Mouse (Mus musculus): ENCODE data around the gene Zfp319. TPM values are rescaled to one million over a fixed set of nuclear protein-coding genes. Genes with fewer than 3 reads are reported as not detected.
"Not testable (repeated sequence)": the region's sequence is repeated elsewhere in the genome, so short reads cannot be mapped to it uniquely, and the experiment has no call there.

Zfp319 gene
- polyA plus RNA-seq (2012; rRNA removed): 3.9 and 4.0 TPM in 2 replicates

GRCm38 (mm10) chr8:95331720-95332436 lies at the start of gene Zfp319, which contains the start of gene Usb1:
Gene Zfp319, minus strand, starts transcription at chr8:95331950.
Gene Usb1, plus strand, starts transcription at chr8:95332284.
- Histone ChIP-seq H3K4me1 (ENCODE audit: control insufficient read depth, insufficient read depth, low read length) (peaks cover 3% of the 10 kb centered on the region; the same call in 1 of the 2 replicates), H3K36me3 (ENCODE audit: control insufficient read depth, insufficient read depth, low read length) (no peaks in the 10 kb centered on the region; the same call in 1 of the 2 replicates), H3K27ac (ENCODE audit: control insufficient read depth, insufficient read depth, low read depth, low read length) (peak within 1 kb of the TSS; percentile 90), H3K4me3 (ENCODE audit: control insufficient read depth, low read depth, low read length) (peak within 1 kb of the TSS; percentile 93), H3K27me3 (ENCODE audit: control insufficient read depth, insufficient read depth, low read length) (no peaks in the 10 kb centered on the region)
- TF ChIP-seq POLR2A (IDR thresholded peaks at IDR 0.05; ENCODE audit: control insufficient read depth, low read depth, low read length): peak; percentile 75
- peak; percentile 44; the same call in 1 of the 2 replicates for TF ChIP-seq CTCF (IDR thresholded peaks at IDR 0.05; ENCODE audit: control insufficient read depth, insufficient read depth, insufficient replicate concordance, low read depth, low read length)

- TF ChIP-seq POLR2A (IDR thresholded peaks at IDR 0.05; ENCODE audit: control insufficient read depth, low read depth, low read length) (no peak), CTCF (IDR thresholded peaks at IDR 0.05; ENCODE audit: control insufficient read depth, insufficient read depth, insufficient replicate concordance, low read depth, low read length) (no peak)
- H3K27ac ChIP-seq (ENCODE audit: control insufficient read depth, insufficient read depth, low read depth, low read length): no peak overlapping the region
Observed at GRCm38 (mm10) chr8:95380953-95381352, 49.2 kb upstream of the Zfp319 start.

GRCm38 (mm10) chr8:95378928-95379327 lies 47.2 kb upstream of the Zfp319 start:
- H3K27ac ChIP-seq (ENCODE audit: control insufficient read depth, insufficient read depth, low read depth, low read length): not testable (repeated sequence)

More at GRCm38 (mm10) chr8:95380953-95381352, 49.2 kb upstream of the Zfp319 start:
- H3K36me3 ChIP-seq (ENCODE audit: control insufficient read depth, insufficient read depth, low read length): no peaks in the 10 kb centered on the region
- no peak overlapping the region for H3K4me3 ChIP-seq (ENCODE audit: control insufficient read depth, low read depth, low read length)
- no peaks in the 10 kb centered on the region for H3K27me3 ChIP-seq (ENCODE audit: control insufficient read depth, insufficient read depth, low read length)
- no peaks in the 10 kb centered on the region for H3K4me1 ChIP-seq (ENCODE audit: control insufficient read depth, insufficient read depth, low read length)

GRCm38 (mm10) chr8:95377863-95378291 lies 46.1 kb upstream of the Zfp319 start:
- no peaks in the 10 kb centered on the region for H3K36me3 ChIP-seq (ENCODE audit: control insufficient read depth, insufficient read depth, low read length)
- H3K27me3 ChIP-seq (ENCODE audit: control insufficient read depth, insufficient read depth, low read length): no peaks in the 10 kb centered on the region
- no peaks in the 10 kb centered on the region for H3K4me1 ChIP-seq (ENCODE audit: control insufficient read depth, insufficient read depth, low read length)
- no peak for TF ChIP-seq CTCF (IDR thresholded peaks at IDR 0.05; ENCODE audit: control insufficient read depth, insufficient read depth, insufficient replicate concordance, low read depth, low read length)
- no peak for TF ChIP-seq POLR2A (IDR thresholded peaks at IDR 0.05; ENCODE audit: control insufficient read depth, low read depth, low read length)
- no peak overlapping the region for H3K4me3 ChIP-seq (ENCODE audit: control insufficient read depth, low read depth, low read length)
- no peak overlapping the region for H3K27ac ChIP-seq (ENCODE audit: control insufficient read depth, insufficient read depth, low read depth, low read length)

More at GRCm38 (mm10) chr8:95378928-95379327, 47.2 kb upstream of the Zfp319 start:
- not testable (repeated sequence) for H3K4me1 ChIP-seq (ENCODE audit: control insufficient read depth, insufficient read depth, low read length); H3K4me3 ChIP-seq (ENCODE audit: control insufficient read depth, low read depth, low read length); H3K36me3 ChIP-seq (ENCODE audit: control insufficient read depth, insufficient read depth, low read length); H3K27me3 ChIP-seq (ENCODE audit: control insufficient read depth, insufficient read depth, low read length)

GRCm38 (mm10) chr8:95377101-95377500 lies 45.4 kb upstream of the Zfp319 start:
- no peaks in the 10 kb centered on the region for H3K4me1 ChIP-seq (ENCODE audit: control insufficient read depth, insufficient read depth, low read length)
- H3K27ac ChIP-seq (ENCODE audit: control insufficient read depth, insufficient read depth, low read depth, low read length): no peak overlapping the region
- TF ChIP-seq POLR2A (IDR thresholded peaks at IDR 0.05; ENCODE audit: control insufficient read depth, low read depth, low read length) (no peak), CTCF (IDR thresholded peaks at IDR 0.05; ENCODE audit: control insufficient read depth, insufficient read depth, insufficient replicate concordance, low read depth, low read length) (no peak)
- H3K27me3 ChIP-seq (ENCODE audit: control insufficient read depth, insufficient read depth, low read length): no peaks in the 10 kb centered on the region
- no peak overlapping the region for H3K4me3 ChIP-seq (ENCODE audit: control insufficient read depth, low read depth, low read length)
- H3K36me3 ChIP-seq (ENCODE audit: control insufficient read depth, insufficient read depth, low read length): no peaks in the 10 kb centered on the region

GRCm38 (mm10) chr8:95376309-95376999 lies 44.7 kb upstream of the Zfp319 start:
- Histone ChIP-seq H3K4me1 (ENCODE audit: control insufficient read depth, insufficient read depth, low read length) (no peaks in the 10 kb centered on the region), H3K27me3 (ENCODE audit: control insufficient read depth, insufficient read depth, low read length) (no peaks in the 10 kb centered on the region), H3K36me3 (ENCODE audit: control insufficient read depth, insufficient read depth, low read length) (no peaks in the 10 kb centered on the region), H3K27ac (ENCODE audit: control insufficient read depth, insufficient read depth, low read depth, low read length) (no peak overlapping the region), H3K4me3 (ENCODE audit: control insufficient read depth, low read depth, low read length) (no peak overlapping the region)
- no peak for TF ChIP-seq CTCF (IDR thresholded peaks at IDR 0.05; ENCODE audit: control insufficient read depth, insufficient read depth, insufficient replicate concordance, low read depth, low read length)
- TF ChIP-seq POLR2A (IDR thresholded peaks at IDR 0.05; ENCODE audit: control insufficient read depth, low read depth, low read length): no peak

- no peak overlapping the region for H3K27ac ChIP-seq (ENCODE audit: control insufficient read depth, insufficient read depth, low read depth, low read length)
- TF ChIP-seq CTCF (IDR thresholded peaks at IDR 0.05; ENCODE audit: control insufficient read depth, insufficient read depth, insufficient replicate concordance, low read depth, low read length) (no peak), POLR2A (IDR thresholded peaks at IDR 0.05; ENCODE audit: control insufficient read depth, low read depth, low read length) (no peak)
- no peaks in the 10 kb centered on the region for H3K4me1 ChIP-seq (ENCODE audit: control insufficient read depth, insufficient read depth, low read length)
- no peaks in the 10 kb centered on the region for H3K27me3 ChIP-seq (ENCODE audit: control insufficient read depth, insufficient read depth, low read length)
- no peak overlapping the region for H3K4me3 ChIP-seq (ENCODE audit: control insufficient read depth, low read depth, low read length)
- H3K36me3 ChIP-seq (ENCODE audit: control insufficient read depth, insufficient read depth, low read length): no peaks in the 10 kb centered on the region
Observed at GRCm38 (mm10) chr8:95375374-95375930, 43.7 kb upstream of the Zfp319 start.
